9 mouse cellular contexts compared by ENCODE assay signal in the genomic region with DNA sequence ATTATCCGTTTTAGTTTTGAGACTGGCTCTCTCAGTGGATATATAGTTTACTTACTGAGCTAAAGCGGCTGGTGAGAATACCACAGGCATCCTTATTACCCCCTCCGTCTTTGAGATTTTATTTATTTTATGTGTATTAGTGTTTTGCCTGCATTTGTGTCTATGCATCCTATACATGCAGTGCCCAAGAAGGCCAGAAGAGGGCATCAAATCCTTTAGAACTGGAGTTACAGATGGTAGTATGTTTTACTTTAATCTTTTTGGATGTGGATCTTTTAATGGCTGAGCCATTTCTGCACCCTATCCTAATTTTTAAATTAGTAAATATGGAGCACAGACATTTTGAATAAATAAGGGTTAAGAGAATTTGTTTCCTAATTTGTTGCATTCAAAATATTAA.
A peak's percentile ranks its signal among the peaks of the same experiment; 100 is the strongest.
DNase-seq lines count a peak whose midpoint lies in the region; ATAC-seq and TF ChIP-seq lines count a peak whose summit lies in the region.
"Had no signal": no experiment of that assay in that cellular context is flagged by ENCODE, and none has a peak within 500 bp of the region (broad histone marks: within the 10 kb centered on the region; RNA-seq: fewer than 3 reads in every experiment).

No protein-coding gene starts in this region.

- H3K4me1 ChIP-seq in forebrain, embryonic 11.5 days (replicated peaks; ENCODE audit: control insufficient read depth, insufficient read depth, low read length): no peaks in the 10 kb centered on the region
- H3K4me1 ChIP-seq in liver, adult 2 months (ENCODE audit: control insufficient read depth, insufficient read depth, low read length): no peaks in the 10 kb centered on the region
- H3K4me1 ChIP-seq: heart, embryonic 13.5 days had no signal

- no peak overlapping the region for H3K4me2 ChIP-seq in forebrain, embryonic 11.5 days (ENCODE audit: low read depth, low read length, severe bottlenecking)
- H3K4me2 ChIP-seq: heart, embryonic 13.5 days had no signal

- H3K4me3 ChIP-seq in forebrain, embryonic 11.5 days (ENCODE audit: low read depth, low read length): no peak overlapping the region
- no peak overlapping the region for H3K4me3 ChIP-seq in liver, adult 2 months (ENCODE audit: insufficient read depth, low read depth, low read length)
- H3K4me3 ChIP-seq: heart, embryonic 13.5 days had no signal

- 25% methylated on average over 3 of the region's 3 CpGs for WGBS in forebrain, embryonic 11.5 days
- 19% methylated on average over 3 of the region's 3 CpGs for WGBS in liver, adult 2 months

- TF ChIP-seq POLR2A in liver, adult 2 months (IDR thresholded peaks at IDR 0.05; ENCODE audit: extremely low read depth, insufficient read depth, low read length): no peak

- H3K36me3 ChIP-seq in forebrain, embryonic 11.5 days (ENCODE audit: control insufficient read depth, insufficient read depth, low read length): no peaks in the 10 kb centered on the region
- no peaks in the 10 kb centered on the region for H3K36me3 ChIP-seq in liver, adult 2 months (ENCODE audit: control insufficient read depth, insufficient read depth, low read length)
- H3K36me3 ChIP-seq: heart, embryonic 13.5 days had no signal

- no peak for ATAC-seq in forebrain, embryonic 11.5 days (replicated peaks; ENCODE audit: low FRiP score)
- no peak for ATAC-seq in monocyte, adult 5-6 weeks (replicated peaks; ENCODE audit: insufficient number of reproducible peaks, low FRiP score, low TSS enrichment, poor library complexity, severe bottlenecking)

- no peaks in the 10 kb centered on the region for H3K27me3 ChIP-seq in forebrain, embryonic 11.5 days (ENCODE audit: control insufficient read depth, insufficient read depth, low read length)
- no peaks in the 10 kb centered on the region for H3K27me3 ChIP-seq in liver, adult 2 months (ENCODE audit: control insufficient read depth, insufficient read depth, low read length)
- H3K27me3 ChIP-seq: heart, embryonic 13.5 days had no signal

- H3K27ac ChIP-seq in forebrain, embryonic 11.5 days (ENCODE audit: low read depth, low read length): no peak overlapping the region
- H3K27ac ChIP-seq in liver, adult 2 months (replicated peaks; ENCODE audit: insufficient read depth, low read depth, low read length): no peak overlapping the region
- H3K27ac ChIP-seq: heart, embryonic 13.5 days had no signal

- no peaks in the 10 kb centered on the region for H3K79me2 ChIP-seq in liver, adult 2 months (ENCODE audit: control insufficient read depth, insufficient read depth, low read length)

- H3K9ac ChIP-seq in forebrain, embryonic 11.5 days (ENCODE audit: low read length): no peak overlapping the region
- H3K9ac ChIP-seq in liver, adult 2 months (ENCODE audit: low read depth, low read length): no peak overlapping the region
- H3K9ac ChIP-seq: heart, embryonic 13.5 days had no signal

- DNase-seq in urinary bladder, adult 18-20 months (ENCODE audit: low spot score in 2 of 2): peak; percentile 12 to 51
- DNase-seq in urinary bladder, adult 2 months (ENCODE audit: low spot score): no peak
- DNase-seq in brain, adult 2 months (ENCODE audit: low read depth, low spot score): peak; percentile 80
- peak; percentile 75 for DNase-seq in forebrain, embryonic 11.5 days (ENCODE audit: low spot score)
- peak; percentile 86 for DNase-seq in kidney, postnatal 10 days
- peak; percentile 52 for DNase-seq in liver, adult 2 months (ENCODE audit: extremely low read depth, low read depth, low spot score)
- peak; percentile 90 to 93 for DNase-seq in right cerebral cortex, adult 2 months (ENCODE audit: low spot score in 2 of 2)

- H3K9me3 ChIP-seq in forebrain, embryonic 11.5 days (ENCODE audit: control insufficient read depth, low read length): no peaks in the 10 kb centered on the region
- H3K9me3 ChIP-seq: heart, embryonic 13.5 days had no signal

- TF ChIP-seq CTCF in liver, adult 2 months (IDR thresholded peaks at IDR 0.05; ENCODE audit: low read depth, low read length): peak; percentile 50
